Mouse (Mus musculus): ENCODE data around the gene 2410137M14Rik.
"Not testable (repeated sequence)": the region's sequence is repeated elsewhere in the genome, so short reads cannot be mapped to it uniquely, and the experiment has no call there.

The 2410137M14Rik gene

GRCm38 (mm10) chr17:36993770-36994325 is 12.8 kb upstream of the 2410137M14Rik start:
- no peak for DNase-seq (ENCODE audit: low spot score)

GRCm38 (mm10) chr17:36992336-36993104 is 11.5 kb upstream of the 2410137M14Rik start:
- DNase-seq (ENCODE audit: low spot score), result no peak

GRCm38 (mm10) chr17:36990630-36991029 is 9.6 kb upstream of the 2410137M14Rik start:
- DNase-seq (ENCODE audit: low spot score), result not testable (repeated sequence)

- DNase-seq (ENCODE audit: low spot score), result no peak
Measured at GRCm38 (mm10) chr17:36989437-36989836, 8.4 kb upstream of the 2410137M14Rik start, which contains the start of gene H2-M5. H2-M5 (minus strand) TSS chr17:36989537.

- DNase-seq (ENCODE audit: low spot score), result no peak
Measured at GRCm38 (mm10) chr17:36988475-36988874, 7.4 kb upstream of the 2410137M14Rik start.

GRCm38 (mm10) chr17:36982253-36983155 is 1.5 kb upstream of the 2410137M14Rik start:
- no peak for DNase-seq (ENCODE audit: low spot score)

GRCm38 (mm10) chr17:36981845-36982244 is 808 bp upstream of the 2410137M14Rik start:
- DNase-seq (ENCODE audit: low spot score), result no peak

- no peak for DNase-seq (ENCODE audit: low spot score)
Measured at GRCm38 (mm10) chr17:36973271-36973787, 7.7 kb downstream of the 2410137M14Rik start.

- no peak for DNase-seq (ENCODE audit: low spot score)
Measured at GRCm38 (mm10) chr17:36972791-36973190, 8.2 kb downstream of the 2410137M14Rik start.

- DNase-seq (ENCODE audit: low spot score), result no peak
Measured at GRCm38 (mm10) chr17:36971172-36971850, 9.7 kb downstream of the 2410137M14Rik start.

GRCm38 (mm10) chr17:36970316-36970890 is 10.6 kb downstream of the 2410137M14Rik start:
- DNase-seq (ENCODE audit: low spot score), result no peak

- DNase-seq (ENCODE audit: low spot score), result no peak
Measured at GRCm38 (mm10) chr17:36966875-36967274, 14.2 kb downstream of the 2410137M14Rik start.

- DNase-seq (ENCODE audit: low spot score), result no peak
Measured at GRCm38 (mm10) chr17:36961125-36961524, 19.9 kb downstream of the 2410137M14Rik start.

GRCm38 (mm10) chr17:36958884-36959283 is 22.2 kb downstream of the 2410137M14Rik start:
- peak; percentile 43 for DNase-seq (ENCODE audit: low spot score)

- DNase-seq (ENCODE audit: low spot score), result peak; percentile 100
Measured at GRCm38 (mm10) chr17:36957999-36958743, 22.9 kb downstream of the 2410137M14Rik start, which contains the start of the genes Znrd1 and Znrd1as. Znrd1 (minus strand) TSS chr17:36958559. Znrd1as (plus strand) TSS chr17:36958592.

- no peak for DNase-seq (ENCODE audit: low spot score)
Measured at GRCm38 (mm10) chr17:36953062-36953461, 28.0 kb downstream of the 2410137M14Rik start.

- no peak for DNase-seq (ENCODE audit: low spot score)
Measured at GRCm38 (mm10) chr17:36952631-36953030, 28.4 kb downstream of the 2410137M14Rik start.

GRCm38 (mm10) chr17:36950981-36951947 is 29.8 kb downstream of the 2410137M14Rik start, which contains the start of gene Ppp1r11:
Ppp1r11 (minus strand) TSS chr17:36951741.
- peak; percentile 99 for DNase-seq (ENCODE audit: low spot score)

- no peak for DNase-seq (ENCODE audit: low spot score)
Measured at GRCm38 (mm10) chr17:36949265-36949664, 31.8 kb downstream of the 2410137M14Rik start.

Data from MN1 (cell line).